Mouse (Mus musculus): ENCODE data around the gene Gadl1.

Gene Gadl1

DNA sequence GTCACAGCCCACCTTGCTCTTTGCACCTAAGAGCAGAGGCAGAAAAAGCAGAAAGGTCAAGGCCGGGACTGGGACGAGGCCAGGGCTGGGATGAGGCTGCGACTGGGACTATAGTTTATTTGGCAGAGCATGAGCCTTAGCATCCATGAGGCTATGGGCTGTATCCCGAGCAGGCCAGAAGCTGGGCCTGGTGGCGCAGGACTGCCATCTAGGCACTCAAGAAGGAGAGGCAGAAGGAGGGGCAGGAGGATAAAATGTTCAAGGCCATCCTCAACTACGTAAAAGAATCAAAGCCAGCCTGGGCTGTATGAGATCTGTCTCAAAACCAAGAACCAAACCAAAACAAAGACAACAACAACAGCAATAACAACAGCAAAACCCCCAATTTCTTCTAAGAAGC is 213.3 kb downstream of the Gadl1 start:
- DNase-seq (ENCODE audit: extremely low read depth, low read depth, low spot score) = no peak

DNA sequence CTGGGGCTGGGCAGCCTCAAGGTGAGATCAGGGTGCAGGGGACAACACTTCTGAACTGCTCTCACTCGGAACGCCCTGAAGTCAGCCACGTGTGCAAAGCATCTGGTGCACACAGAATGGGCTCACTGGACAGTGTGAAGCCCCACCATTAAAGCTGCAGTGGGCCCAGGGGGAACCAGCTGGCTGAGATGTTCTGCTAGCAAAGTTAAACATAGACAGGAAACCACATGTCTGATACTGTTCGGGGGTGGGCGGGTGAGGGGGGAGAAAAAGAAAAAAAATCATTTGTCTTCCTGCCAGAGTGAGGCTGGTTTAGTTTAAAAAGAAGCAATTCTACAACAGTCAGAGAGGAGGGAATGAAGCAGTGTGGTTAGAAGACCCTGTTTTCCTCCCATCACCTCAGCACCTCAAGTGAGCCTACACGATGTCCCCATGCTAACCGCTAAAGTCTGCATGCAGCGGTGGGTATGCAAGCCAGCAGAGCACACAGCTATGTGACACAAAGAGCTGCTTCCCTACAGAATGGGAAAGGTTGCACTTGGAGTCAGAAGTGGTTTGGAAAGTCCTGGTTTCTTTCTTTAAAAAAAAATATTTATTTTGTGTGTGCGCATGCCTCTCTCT is 213.8 kb downstream of the Gadl1 start:
- no peak for DNase-seq (ENCODE audit: extremely low read depth, low read depth, low spot score)

All from fat pad, adult 2 months (tissue).